Mouse (Mus musculus) heart, postnatal 10 days (tissue): ENCODE results near the gene Zfp687. TPM values are rescaled to one million over a fixed set of nuclear protein-coding genes. Genes with fewer than 3 reads are reported as not detected.

Experiments
- DNase-seq, 2 experiments: peaks; one replicate each; pipeline ENCODE4 v3.0.0; 2021
- intact Hi-C: fragments of 180-260 bp; cut with DNase I; formaldehyde crosslinking; loops from one replicate; pipeline ENCODE4 v1.15.1; 2025
- total RNA-seq, 2 experiments: library from RNA; stranded (reverse); gene quantifications; 2 replicates each; pipeline ENCODE4 v1.2.3; 2021

Zfp687 gene
- total RNA-seq, 2 experiments from 2014 or later = 20.3 to 24.3 TPM

DNA sequence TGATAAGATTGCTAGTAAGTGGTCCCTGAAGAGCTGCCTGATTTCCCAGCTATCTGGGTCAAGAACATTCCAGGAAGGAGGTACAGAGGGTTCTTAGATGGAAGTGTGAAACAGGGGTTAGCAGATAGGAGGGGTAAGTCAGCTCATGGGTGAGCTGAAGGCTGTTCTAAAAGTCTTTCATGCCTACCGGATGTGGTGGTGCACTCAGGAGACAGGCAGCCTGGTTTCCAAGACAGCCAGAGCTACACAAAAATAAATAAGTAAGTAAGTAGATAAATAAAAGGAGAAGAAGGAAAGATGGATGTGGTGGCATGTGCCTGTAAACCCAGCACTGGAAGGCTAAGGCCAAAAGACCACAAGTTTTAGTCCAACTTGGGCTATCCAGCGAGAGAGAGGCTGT is 3.5 kb upstream of the Zfp687 start:
- no peak for DNase-seq
- intact Hi-C loops = no loop called here

DNA sequence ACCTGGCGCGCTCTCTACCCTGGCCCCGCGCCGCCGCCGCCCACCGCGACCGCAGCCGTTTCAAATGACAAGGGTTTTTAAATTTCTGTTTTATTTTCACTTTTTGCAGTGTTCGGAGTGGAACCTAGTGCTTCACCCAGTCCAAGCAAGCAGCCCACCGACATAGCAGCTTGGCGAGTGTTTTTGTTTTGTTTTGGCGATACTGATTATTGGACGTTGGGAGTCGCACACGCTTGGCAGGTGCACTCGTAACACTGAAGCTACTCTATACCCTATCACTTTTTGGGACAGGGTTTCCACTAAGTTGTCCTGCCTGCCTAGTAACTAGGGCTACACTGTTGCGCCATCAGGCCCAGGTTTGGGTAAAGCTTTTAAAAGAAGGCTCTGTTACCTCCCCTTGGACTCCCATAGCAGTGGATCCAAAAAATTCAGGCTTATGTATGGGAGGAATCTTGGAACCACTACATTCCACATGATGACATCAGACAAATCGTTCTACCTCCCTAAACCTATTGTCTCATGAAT is 1.3 kb upstream of the Zfp687 start:
- no peak for DNase-seq
- intact Hi-C loops = no loop called here

DNA sequence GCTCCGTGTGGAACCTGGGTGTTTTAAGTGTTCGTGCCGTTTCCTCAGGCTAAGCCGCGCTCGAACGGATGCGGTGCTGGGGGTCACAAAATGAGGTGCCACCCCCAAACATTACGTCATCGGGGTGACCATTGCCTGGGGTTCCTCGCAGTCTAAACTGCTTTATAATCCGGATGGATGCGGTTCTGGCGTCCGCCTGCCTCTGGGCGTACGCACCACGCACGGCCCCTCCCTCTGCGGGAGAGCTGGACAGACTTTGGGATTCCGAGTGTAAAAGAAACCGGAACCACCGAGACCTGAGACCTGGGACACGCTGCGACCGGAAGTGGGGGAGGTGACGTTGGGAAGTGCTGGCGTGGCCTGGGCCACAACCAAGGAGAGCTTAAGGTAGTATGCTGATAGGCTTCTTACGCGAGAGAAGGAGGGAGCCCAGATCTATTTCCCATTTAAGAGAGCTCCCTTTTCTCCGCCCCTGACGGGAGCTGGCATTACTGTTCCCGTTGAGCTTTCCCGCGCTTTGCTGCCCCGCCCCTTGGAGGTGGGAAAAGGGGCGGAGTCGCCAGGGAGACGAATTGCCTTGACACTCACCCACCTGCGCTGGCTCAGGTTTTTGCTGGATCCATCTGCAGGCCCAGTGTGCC is 763 bp upstream of the Zfp687 start:
- peak; percentile 95 for DNase-seq
- intact Hi-C loops = no loop called here

DNA sequence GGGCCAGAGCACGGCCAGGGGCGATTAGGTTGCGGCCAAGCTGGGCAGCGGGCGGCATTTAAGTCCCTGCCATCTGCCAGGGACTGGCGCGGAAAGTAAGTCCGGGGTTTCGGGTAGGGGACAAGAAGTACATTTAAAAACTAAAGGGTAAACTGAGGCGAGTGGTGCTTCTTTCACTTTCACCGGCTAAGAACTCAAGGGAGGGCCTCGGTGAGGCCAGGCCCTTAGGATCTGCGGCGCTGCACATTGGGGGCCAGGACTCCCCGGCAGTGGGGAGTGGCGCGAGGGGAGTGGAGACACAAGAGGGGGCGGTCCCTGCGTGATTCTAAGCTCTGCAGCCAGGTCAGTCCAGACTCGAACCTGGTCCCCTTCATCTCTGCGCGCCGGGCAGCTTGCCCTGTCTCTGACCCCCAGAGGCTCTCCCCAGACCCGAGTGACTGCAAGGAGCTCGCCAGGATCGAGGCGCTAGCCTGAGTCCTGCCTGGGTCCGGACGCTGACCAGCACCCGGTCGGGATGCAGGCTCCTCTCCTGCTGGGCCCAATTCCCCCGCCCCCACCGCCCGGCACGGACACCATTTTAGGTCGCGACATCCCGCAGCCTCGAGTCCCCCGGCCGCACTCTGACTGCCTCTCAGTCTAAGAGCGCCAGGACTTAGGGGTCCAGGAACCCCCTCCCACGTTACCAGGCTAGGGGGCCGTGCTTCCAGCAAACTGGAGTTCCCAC is 658 bp downstream of the Zfp687 start:
- peak; percentile 58 to 73 for DNase-seq
- intact Hi-C loops = no loop called here

DNA sequence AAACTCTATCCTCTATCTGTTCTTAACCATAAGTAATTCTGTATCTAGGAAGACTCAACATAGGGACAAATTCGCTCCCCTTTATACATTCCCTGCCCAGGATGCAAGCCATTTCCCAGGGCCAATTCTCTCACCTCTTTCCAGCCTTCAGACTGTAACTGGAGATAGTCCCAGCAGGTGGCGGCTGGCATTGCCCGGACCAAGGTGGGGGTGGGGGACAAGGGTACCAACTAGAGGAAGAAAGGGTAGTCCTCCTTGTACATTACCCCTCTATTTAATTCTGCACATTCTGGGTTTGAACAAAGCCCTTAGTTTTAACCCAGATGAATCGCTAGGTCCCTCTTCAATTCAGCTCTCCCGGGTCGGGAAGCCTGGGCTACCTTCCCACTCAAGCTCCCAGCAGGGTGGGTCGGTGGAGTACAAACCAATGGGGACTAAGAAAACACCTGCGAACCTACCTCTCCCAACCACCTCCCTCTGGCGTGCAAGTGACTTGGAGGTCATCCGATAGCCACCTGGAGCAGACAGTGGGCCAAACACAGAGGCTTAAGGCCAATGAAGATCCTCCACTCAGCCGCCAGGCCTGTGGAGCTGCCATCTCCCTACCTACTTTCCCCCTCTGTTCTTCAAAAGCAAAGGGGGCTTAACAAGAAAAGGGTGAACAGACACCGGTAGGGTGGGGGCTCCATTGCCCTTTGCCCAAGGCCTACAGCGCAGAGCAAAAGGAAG is 1.4 kb downstream of the Zfp687 start:
- DNase-seq = peak; percentile 28 to 42
- intact Hi-C loops = no loop called here

DNA sequence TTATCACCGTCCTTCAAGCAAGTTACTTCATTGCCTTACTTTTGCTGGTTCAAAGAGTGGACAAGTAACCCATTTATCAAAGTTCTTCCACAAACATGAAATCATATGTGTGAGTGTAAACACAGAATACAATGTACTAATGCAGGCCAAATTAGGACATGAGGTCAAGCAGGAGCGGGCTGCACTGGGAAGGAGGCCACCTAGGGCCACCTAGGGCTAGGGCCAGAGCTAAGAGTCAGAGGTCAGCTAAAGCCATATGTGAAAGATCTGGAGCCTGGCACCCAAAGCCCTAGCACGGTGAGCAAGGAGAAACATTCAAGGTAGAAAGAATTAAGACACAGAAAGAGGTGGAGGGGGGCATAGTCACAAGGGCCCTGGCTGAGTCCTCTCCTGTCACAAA is 2.3 kb downstream of the Zfp687 start:
- intact Hi-C loops = no loop called here
- no peak for DNase-seq

DNA sequence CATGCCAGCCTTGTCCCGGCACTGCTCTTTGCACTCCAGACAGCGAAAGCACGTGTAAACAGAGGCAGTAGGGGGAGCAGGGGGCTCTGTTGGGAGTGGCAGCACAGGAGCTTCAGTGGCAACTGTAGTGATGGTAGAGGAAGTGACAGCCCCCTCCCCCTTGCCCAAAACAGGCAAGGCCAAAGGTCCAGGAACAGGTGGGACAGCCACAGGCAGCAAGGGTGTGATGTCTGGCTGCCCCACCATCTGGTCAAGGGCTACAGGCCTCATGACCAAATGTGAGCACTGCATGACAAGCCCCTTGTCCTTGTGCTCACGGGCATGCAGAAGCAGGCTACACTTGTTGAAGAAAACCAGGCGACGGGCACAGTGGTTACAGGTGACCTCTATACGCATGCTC is 4.9 kb downstream of the Zfp687 start:
- DNase-seq = no peak
- intact Hi-C loops = no loop called here

DNA sequence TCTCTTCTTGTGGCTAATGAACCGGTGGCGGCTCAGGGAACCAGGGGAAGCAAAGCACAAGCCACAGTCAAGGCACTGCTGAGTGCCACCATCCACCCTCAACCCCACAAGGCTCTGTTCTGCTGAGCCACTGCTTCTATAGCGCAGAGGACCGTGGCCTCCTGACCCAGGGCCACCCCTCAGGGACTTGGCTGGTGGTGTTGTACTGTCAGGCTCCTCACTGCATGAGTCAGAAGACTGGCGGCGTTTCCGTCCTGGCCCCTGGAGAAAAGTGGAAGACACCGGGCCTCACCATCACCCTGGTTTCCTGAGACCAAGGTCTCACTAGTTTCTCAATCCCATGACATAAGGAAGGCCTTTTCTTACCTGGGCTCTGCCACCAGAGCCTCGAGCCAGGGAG is 7.5 kb downstream of the Zfp687 start:
- DNase-seq = peak in 1 of 2 experiments; percentile 15
- intact Hi-C loops = no loop called here

DNA sequence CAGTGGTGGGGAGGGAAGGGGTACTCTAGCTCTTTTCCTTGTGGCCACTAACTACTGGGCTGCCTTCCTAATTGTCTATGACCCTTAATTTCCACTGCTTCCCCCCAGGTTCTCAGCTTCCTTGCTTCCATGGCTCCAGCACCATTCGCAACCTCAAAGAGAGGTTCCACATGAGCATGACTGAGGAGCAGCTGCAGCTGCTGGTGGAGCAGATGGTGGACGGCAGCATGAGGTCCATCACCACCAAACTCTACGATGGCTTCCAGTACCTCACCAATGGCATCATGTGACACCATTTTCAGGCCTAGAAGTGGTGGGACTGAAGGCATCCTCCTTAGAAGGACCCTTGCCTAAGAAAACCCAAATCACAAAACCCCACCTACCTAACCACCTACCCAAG is 9.6 kb downstream of the Zfp687 start:
- intact Hi-C loops = no loop called here
- no peak for DNase-seq

DNA sequence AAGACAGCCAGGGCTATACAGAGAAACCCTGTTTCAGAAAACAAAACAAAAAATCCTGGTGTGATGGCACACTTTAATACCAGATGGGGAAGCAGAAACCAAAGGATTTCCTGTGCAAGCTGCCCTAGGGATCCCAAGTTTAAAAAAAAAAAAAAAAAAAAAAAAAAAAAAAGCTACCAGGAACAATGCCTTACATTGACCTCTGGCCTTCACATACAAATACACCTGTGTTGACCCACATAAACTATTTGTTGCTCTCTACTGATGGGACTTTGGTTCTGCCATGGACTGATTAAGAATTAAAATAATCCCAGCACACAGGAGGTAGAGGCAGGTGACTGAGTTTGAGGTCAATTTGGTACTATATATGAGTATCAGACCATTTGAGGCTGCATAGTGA is 12.0 kb downstream of the Zfp687 start:
- intact Hi-C loops = no loop called here
- no peak for DNase-seq

DNA sequence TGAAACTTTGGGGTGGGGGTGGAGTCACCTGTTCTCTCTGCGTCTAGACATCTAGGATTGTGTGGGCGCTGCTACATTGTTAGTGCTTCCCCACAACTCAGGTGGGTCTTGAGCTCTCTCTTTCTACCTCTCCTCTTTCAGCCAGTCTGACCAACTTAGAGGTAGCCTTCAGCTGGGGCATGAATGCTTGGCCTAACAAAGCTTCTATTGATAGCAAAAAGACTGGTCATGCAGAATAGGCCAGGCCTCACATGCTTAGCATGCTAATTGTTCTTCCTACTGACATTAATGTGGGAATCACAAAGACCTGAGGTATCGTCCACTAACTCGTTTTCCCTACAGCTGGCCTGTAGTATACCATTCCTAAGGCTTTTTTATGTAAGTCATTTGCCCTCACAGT is 12.7 kb downstream of the Zfp687 start:
- no peak for DNase-seq
- intact Hi-C loops = no loop called here

DNA sequence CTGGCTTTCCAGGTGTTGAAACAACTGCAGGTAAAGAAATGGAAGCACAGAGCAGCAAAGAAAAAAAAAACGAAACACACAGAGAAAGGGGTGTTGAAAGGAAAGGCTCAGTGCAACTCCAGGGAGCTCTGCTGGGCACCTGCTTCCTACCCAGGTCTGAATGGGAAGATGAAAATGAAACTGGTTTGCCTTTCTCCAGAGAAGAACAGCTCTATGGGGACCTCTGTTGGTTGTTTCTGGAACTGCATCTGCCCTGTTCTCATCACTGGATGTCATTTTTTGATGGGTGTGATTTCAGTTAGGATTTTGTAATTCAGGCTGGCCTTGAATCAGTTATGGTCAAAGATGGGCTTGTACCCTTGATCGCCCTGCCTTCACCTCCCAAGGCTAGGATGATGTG is 18.3 kb downstream of the Zfp687 start:
- intact Hi-C loops = loop anchor here (1.0 to 5.0 kb wide), 2 partner anchors 49 to 110 kb away; partner anchors contain the start of gene Psmb4
- DNase-seq = peak; percentile 87 to 94

DNA sequence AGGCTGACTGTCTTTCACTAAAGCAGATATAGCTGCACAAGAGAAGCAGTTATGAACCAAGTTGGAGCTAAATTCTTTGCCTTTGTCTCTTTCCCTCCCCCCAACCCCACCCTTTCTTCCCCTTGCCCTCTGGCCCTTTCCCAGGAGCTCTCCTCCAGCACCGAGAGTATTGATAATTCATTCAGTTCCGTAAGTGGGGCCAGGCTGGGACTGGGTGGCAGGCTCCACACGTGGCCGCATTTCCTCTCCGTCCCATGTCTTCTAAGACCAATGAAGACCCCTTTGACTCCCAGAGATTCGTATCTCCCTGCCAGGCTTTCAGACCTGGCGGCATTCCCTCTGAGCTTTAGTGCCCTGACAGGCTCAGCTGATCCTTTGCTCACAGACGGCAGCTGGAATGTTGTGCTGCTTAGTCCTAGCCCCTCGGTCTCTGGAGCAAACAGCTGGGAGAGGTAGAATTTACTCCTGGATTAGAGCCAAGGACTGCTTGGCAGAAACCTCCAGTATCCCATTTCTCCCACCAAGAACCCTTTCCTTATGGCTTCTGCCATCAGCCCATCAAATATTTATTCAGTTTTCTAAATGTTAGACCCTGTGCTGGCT is 26.0 kb downstream of the Zfp687 start:
- DNase-seq = peak; percentile 44 to 47
- intact Hi-C loops = no loop called here

DNA sequence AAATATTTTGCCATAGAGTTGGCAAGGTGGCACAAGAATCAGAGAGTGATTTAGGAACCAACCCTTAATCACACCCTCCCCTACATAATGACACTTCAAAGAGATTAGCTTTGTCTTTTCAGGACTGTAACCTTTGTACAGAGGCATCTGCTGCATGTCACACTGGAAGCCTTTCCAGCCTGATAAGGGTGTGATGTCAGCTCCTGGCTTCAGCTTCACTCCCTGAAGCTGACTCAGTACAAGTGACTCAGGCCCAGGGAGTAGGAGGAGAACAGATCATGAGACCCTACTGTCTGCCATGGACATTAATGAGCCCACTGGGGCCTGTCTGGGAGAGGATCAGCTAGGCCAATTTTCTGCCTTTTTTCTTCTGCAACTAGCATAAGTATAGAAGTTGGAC is 27.7 kb downstream of the Zfp687 start:
- peak; percentile 92 to 93 for DNase-seq
- intact Hi-C loops = no loop called here

DNA sequence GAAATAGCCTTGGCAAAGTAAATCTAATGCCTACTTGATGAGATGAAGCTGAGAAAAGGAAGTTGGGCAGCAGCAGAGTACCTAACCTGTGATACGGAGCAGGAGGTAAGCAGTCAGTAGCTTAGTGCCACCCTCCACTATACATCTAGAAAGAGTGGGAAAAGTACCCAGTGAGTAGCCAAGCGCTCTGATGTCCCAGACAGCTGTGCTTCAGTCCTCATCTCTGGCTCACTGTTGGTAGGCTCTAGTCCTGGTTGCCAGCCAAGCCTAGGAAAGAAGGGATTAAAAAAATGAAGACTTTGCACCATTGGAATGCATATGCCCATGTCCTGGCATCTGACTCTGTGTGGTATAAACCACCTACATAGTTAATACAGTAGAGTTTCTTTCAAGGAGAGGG is 29.7 kb downstream of the Zfp687 start:
- DNase-seq = no peak
- intact Hi-C loops = no loop called here

DNA sequence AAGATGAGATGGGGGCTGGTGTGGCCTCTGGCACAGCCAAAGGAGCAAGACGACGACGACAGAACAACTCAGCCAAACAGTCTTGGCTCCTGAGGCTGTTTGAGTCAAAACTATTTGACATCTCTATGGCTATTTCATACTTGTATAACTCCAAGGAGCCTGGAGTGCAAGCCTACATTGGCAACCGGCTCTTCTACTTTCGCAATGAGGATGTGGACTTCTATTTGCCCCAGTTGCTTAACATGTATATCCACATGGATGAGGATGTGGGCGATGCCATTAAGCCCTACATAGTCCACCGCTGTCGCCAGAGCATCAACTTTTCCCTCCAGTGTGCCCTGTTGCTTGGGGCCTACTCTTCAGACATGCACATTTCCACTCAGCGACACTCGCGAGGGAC is 30.9 kb downstream of the Zfp687 start:
- DNase-seq = no peak
- intact Hi-C loops = no loop called here

DNA sequence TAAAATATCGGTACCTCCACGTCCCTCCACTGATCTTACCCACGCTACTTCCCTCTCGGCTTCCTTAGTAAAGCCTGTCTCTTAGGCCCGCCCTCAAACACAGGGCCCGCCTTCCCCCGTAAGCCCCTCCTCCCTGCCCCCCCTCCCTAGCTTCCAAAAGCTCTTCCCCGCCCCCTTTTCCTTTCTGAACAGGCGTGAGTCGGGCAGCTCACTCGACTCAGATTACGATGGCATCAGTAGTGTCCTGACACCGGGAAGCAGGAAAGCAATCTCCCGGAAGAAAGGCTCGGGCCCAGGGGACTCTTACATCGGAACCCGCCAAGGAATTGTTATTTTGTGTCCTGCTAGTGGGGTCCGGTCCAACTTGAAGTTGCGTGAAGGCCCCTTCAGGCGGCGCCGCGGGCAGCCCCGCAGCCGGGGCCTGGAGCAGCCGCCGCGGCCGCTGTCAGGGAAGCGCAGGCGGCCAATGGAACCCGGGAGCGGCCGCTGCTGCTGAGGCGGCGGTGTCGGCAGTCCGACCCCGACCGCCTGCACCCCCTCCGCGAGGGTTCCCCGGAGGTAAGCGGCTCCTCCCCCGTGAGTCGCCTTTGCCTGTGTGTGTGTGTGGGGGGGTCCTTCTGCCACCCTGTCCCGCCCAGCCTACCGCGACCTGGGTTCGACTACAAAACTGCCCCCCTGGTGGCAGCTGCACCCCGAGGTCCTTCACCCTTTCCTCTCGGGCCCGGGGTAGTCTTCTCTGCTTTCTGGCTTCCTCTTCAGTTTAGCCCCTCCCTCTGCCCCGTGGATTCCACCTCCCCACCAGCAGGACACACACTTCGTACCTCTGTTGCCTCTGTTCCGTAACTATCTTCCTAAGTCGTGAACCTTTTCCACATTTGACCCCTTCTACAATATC is 40.5 kb downstream of the Zfp687 start, which contains the start of gene Pi4kb:
Gene Pi4kb, plus strand, starts transcription at position 204 of the 895 bp plus-strand sequence.
- DNase-seq = peak; percentile 93 to 94
- intact Hi-C loops = loop anchor here (2.0 kb wide), 1 partner anchor 20 kb away; the partner anchor contains the start of gene Rfx5

DNA sequence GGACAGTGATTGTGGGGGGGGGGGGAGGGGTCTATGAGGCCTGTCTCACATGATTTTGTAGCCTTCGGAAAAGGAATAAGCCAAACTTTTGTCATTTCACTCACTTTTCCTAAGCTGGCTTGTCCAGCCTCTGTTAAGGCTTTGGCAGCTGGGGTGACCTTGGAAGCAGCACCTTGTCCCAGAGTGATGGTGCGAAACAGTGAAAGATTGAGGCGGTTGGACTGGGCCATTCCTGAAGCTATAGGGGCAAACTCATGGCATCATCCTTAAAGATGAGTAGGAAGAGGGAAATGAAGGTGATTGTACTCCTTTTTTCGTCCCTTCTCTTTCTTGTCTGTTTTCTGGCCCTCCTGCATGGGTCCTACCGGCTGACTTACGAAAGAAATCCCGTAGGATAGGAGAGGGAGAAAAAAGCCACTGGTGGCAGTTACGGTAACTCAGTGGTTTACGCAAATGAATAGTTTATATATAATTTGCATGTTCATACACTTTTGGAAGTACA is 41.2 kb downstream of the Zfp687 start:
- intact Hi-C loops = loop anchor here (2.0 kb wide), 1 partner anchor 19 kb away; the partner anchor contains the start of gene Rfx5

DNA sequence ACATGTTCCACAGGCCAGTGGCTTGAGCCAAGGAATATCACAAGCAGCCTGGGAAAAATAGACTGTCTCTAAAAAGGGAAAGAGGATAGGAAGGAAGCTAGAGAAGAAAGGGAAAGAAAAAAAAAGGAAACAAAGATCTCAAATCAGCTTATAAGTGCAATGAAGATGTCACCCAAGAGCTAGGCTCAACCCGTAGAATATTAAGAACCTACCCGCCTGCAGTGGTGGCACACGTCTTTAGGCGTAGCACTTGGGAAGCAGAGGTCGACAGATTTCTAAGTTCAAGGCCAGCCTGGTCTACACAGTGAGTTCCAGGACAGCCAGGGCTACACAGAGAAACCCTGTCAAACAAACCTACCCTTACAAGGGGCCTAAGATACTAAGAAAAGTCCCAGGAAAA is 41.6 kb downstream of the Zfp687 start:
- intact Hi-C loops = loop anchor here (2.0 kb wide), 1 partner anchor 19 kb away; the partner anchor contains the start of gene Rfx5
- DNase-seq = no peak

More for the DNA sequence above, 41.2 kb downstream of the Zfp687 start:
- DNase-seq = no peak

DNA sequence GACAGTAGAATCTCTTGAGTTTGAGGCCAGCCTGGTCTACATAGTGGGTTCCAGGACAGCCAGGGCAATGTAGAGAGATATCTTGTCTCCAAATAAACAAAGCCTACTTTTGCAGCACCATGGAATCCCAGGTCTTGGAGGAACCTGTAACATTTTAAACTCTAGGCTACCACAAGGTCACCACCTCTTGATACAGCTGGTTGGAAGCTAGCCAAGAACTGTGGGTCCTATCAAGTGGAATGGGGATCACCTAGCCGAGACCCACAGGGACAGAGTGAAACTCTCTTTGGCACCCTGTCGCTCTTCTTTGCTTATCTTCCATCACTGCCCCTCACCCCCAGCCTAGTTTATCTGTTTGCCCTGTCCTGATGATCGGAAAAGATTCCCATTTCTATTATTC is 42.7 kb downstream of the Zfp687 start:
- intact Hi-C loops = no loop called here
- no peak for DNase-seq
